Mouse (Mus musculus): ENCODE data around the gene Psma3. TPM values are rescaled to one million over a fixed set of nuclear protein-coding genes. Genes with fewer than 3 reads are reported as not detected.

The Psma3 gene
- 421 and 456 TPM in 2 replicates for polyA plus RNA-seq (2011; ENCODE audit: insufficient read depth, insufficient read length, low read depth, missing spikeins)

DNA sequence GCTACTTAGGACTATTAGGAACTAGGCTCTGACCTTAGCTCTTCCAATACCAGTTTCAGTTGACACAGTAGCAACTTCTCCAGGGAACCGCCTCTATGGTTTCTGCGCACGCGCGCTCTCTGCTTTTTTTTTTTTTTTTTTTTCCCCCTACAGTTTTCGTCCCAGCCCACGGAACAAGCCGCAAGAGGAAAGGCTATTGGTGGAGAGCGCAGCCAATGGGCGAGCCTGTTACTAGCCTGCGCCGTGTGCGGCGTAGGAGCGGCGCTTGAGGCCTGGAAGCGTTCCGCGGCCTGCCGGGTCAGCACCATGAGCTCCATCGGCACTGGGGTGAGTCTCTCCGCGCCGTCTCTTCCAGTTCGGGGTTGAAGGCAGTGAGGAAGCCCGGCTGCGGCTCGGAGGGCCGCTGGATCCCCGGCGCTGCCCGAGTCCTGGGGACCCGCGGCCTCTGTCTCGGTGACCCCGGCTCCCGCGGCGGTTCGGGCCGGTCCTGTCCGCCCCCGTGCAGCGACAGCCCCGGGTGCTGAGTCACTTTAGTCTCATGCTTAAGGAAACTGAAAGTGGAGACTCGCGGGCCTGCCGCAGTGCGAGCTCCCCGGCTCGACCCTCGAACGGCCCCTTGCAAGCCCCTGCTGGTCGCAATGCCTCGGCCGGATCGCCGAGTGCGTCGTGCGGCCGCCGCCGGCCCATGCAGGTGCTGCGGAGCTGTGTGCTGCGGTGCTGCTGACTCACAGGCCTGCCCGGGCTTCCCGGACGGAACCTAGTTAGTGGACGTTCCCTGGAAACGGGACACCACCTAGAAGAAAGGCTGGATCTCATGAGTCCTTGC lies at the start of gene Psma3:
Gene Psma3, plus strand, starts transcription at position 181 of the 826 bp plus-strand sequence.
- Histone ChIP-seq H3K4me1 (ENCODE audit: control insufficient read depth, insufficient read depth, low read length) (no peaks in the 10 kb centered on the region), H3K27ac (ENCODE audit: insufficient read depth, low read length) (peak within 1 kb of the TSS; percentile 82)
- TF ChIP-seq EP300 (IDR thresholded peaks at IDR 0.05; ENCODE audit: insufficient read depth, low read depth, low read length) (no peak), POLR2A (IDR thresholded peaks at IDR 0.05; ENCODE audit: insufficient read depth, low read length) (peak; percentile 58)

DNA sequence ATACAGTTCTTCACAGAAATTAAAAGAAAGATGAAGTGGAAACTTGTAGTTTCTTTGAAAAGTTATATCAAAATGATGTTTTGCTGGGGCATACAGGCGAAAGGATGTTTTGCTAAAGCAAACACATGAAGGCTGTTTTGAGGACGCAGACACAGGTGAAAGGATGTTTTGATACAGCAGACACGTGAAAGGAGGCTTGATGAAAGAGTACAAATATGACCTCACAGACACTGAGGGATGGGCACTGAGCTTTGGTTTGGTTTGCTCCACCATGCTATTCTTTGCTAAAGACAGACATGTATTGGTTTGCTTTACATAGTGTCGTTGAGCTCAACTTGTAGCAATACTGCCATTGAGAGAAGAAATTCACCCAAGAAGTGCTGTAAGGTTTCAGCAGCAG lies 44.6 kb upstream of the Psma3 start:
- TF ChIP-seq EP300 (IDR thresholded peaks at IDR 0.05; ENCODE audit: insufficient read depth, low read depth, low read length) = no peak
- no peak for TF ChIP-seq CTCF (IDR thresholded peaks at IDR 0.05; ENCODE audit: low read depth, low read length)
- no peak for TF ChIP-seq POLR2A (IDR thresholded peaks at IDR 0.05; ENCODE audit: insufficient read depth, low read length)
- no peaks in the 10 kb centered on the region for H3K27me3 ChIP-seq (ENCODE audit: control insufficient read depth, insufficient read depth, low read length, poor library complexity, severe bottlenecking)
- no peaks in the 10 kb centered on the region for H3K4me1 ChIP-seq (ENCODE audit: control insufficient read depth, insufficient read depth, low read length)

More for the DNA sequence above, at the start of gene Psma3:
- Histone ChIP-seq H3K27me3 (ENCODE audit: control insufficient read depth, insufficient read depth, low read length, poor library complexity, severe bottlenecking) (no peaks in the 10 kb centered on the region), H3K9ac (ENCODE audit: low read depth, poor library complexity, severe bottlenecking) (peak within 1 kb of the TSS; percentile 98), H3K9me3 (replicated peaks; ENCODE audit: control insufficient read depth, insufficient read depth, low read length, poor library complexity, severe bottlenecking) (no peaks in the 10 kb centered on the region), H3K4me3 (ENCODE audit: low read depth, low read length) (peak within 1 kb of the TSS; percentile 89), H3K36me3 (ENCODE audit: control insufficient read depth, insufficient read depth, low read length, poor library complexity, severe bottlenecking) (peaks cover 17% of the 10 kb centered on the region)

DNA sequence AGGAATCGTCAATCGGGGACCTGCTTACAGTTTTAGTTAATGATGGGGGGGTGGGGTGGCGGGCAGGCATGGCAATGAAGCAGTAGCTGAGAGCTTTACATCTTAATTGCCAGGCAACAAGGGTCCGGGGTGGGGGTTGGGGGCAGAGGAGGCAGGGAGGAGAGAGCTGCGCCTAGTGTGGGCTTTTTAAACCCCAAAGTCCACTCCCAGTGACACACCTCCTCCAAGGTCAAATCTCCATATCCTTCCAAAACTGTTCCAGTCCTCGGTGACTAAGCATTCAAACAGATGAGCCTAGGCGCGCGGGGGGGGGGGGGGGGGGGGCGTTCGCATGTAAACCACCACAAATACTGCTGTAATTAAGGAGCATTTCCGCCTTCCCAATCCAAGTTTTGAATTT lies 37.3 kb upstream of the Psma3 start:
- Histone ChIP-seq H3K4me1 (ENCODE audit: control insufficient read depth, insufficient read depth, low read length) (no peaks in the 10 kb centered on the region), H3K27ac (ENCODE audit: insufficient read depth, low read length) (peak overlapping the region; percentile 92), H3K9ac (ENCODE audit: low read depth, poor library complexity, severe bottlenecking) (peak overlapping the region; percentile 63), H3K27me3 (ENCODE audit: control insufficient read depth, insufficient read depth, low read length, poor library complexity, severe bottlenecking) (no peaks in the 10 kb centered on the region), H3K36me3 (ENCODE audit: control insufficient read depth, insufficient read depth, low read length, poor library complexity, severe bottlenecking) (no peaks in the 10 kb centered on the region), H3K4me3 (ENCODE audit: low read depth, low read length) (peak overlapping the region; percentile 53), H3K9me3 (replicated peaks; ENCODE audit: control insufficient read depth, insufficient read depth, low read length, poor library complexity, severe bottlenecking) (peaks cover 12% of the 10 kb centered on the region)
- TF ChIP-seq CTCF (IDR thresholded peaks at IDR 0.05; ENCODE audit: low read depth, low read length) = no peak
- TF ChIP-seq POLR2A (IDR thresholded peaks at IDR 0.05; ENCODE audit: insufficient read depth, low read length) = no peak
- TF ChIP-seq EP300 (IDR thresholded peaks at IDR 0.05; ENCODE audit: insufficient read depth, low read depth, low read length) = no peak

More for the DNA sequence above, 44.6 kb upstream of the Psma3 start:
- no peak overlapping the region for H3K4me3 ChIP-seq (ENCODE audit: low read depth, low read length)
- H3K36me3 ChIP-seq (ENCODE audit: control insufficient read depth, insufficient read depth, low read length, poor library complexity, severe bottlenecking) = no peaks in the 10 kb centered on the region
- peaks cover 20% of the 10 kb centered on the region for H3K9me3 ChIP-seq (replicated peaks; ENCODE audit: control insufficient read depth, insufficient read depth, low read length, poor library complexity, severe bottlenecking)
- H3K9ac ChIP-seq (ENCODE audit: low read depth, poor library complexity, severe bottlenecking) = no peak overlapping the region
- H3K27ac ChIP-seq (ENCODE audit: insufficient read depth, low read length) = no peak overlapping the region

DNA sequence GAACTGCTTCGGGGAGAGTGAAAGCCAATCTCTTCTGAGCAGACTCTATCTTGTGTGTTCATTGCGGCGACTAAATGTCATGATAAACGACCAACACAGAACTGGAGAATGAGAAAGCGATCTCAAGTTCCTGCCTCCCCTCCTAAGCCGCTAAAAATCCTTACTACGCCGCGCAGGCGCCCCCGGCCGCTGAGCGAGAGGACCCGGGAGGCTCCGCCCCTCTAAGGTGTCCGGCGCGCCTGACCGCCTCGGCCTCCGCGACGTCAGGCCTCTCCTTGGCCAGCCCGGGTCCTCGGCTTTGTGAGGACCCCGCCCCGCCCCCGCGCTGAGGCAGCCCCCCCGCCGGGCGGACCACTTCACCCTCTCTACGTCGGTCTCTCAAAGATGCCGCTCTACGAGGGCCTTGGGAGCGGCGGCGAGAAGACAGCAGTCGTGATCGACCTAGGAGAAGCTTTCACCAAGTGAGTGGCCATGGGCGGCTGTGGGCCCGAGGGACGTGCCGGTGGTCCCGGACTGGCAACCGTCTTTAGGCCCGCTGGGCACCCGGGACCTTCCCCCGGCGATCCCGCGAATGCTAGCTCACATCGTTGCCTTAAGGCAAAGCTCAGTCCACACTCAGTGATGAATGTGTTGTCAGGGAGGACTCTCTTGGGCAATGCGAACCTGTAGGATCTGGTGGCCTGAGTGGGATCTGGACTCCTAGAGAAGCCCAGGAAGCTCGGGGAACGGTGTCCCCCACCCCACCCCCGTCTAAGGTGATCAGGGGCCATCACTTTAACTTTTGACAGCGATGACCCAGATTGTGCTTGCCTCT lies 36.6 kb upstream of the Psma3 start, which contains the start of gene Actr10:
Gene Actr10, plus strand, starts transcription at position 287 of the 814 bp plus-strand sequence.
- no peaks in the 10 kb centered on the region for H3K36me3 ChIP-seq (ENCODE audit: control insufficient read depth, insufficient read depth, low read length, poor library complexity, severe bottlenecking)

DNA sequence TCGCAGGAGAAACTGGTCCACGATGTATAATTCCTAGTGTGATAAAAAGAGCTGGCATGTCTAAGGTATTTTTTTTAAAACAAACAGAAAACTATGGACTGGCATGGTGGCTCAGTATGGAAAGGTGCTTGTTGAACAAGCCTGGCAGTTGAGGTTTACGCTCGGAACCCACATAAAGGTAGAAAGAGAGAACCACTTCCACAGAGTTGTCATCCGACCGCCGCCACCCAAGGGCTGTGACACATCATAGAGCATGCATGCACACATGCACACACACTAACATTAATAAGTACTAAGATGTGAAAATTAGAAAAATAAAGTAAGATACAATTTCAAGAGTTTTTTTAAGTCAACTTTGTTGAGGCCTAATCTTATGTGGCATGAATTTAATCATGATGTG lies 33.6 kb upstream of the Psma3 start:
- peaks cover 4% of the 10 kb centered on the region; the same call in 1 of the 2 replicates for H3K36me3 ChIP-seq (ENCODE audit: control insufficient read depth, insufficient read depth, low read length, poor library complexity, severe bottlenecking)
- no peaks in the 10 kb centered on the region for H3K4me1 ChIP-seq (ENCODE audit: control insufficient read depth, insufficient read depth, low read length)
- H3K27me3 ChIP-seq (ENCODE audit: control insufficient read depth, insufficient read depth, low read length, poor library complexity, severe bottlenecking) = no peaks in the 10 kb centered on the region
- no peak overlapping the region for H3K9ac ChIP-seq (ENCODE audit: low read depth, poor library complexity, severe bottlenecking)
- H3K4me3 ChIP-seq (ENCODE audit: low read depth, low read length) = no peak overlapping the region
- peaks cover 9% of the 10 kb centered on the region for H3K9me3 ChIP-seq (replicated peaks; ENCODE audit: control insufficient read depth, insufficient read depth, low read length, poor library complexity, severe bottlenecking)
- no peak overlapping the region for H3K27ac ChIP-seq (ENCODE audit: insufficient read depth, low read length)
- TF ChIP-seq POLR2A (IDR thresholded peaks at IDR 0.05; ENCODE audit: insufficient read depth, low read length) (no peak), EP300 (IDR thresholded peaks at IDR 0.05; ENCODE audit: insufficient read depth, low read depth, low read length) (no peak), CTCF (IDR thresholded peaks at IDR 0.05; ENCODE audit: low read depth, low read length) (no peak)

More for the DNA sequence above, 36.6 kb upstream of the Psma3 start, which contains the start of gene Actr10:
- Histone ChIP-seq H3K9ac (ENCODE audit: low read depth, poor library complexity, severe bottlenecking) (peak within 1 kb of the TSS; percentile 63), H3K27me3 (ENCODE audit: control insufficient read depth, insufficient read depth, low read length, poor library complexity, severe bottlenecking) (no peaks in the 10 kb centered on the region), H3K9me3 (replicated peaks; ENCODE audit: control insufficient read depth, insufficient read depth, low read length, poor library complexity, severe bottlenecking) (peaks cover 12% of the 10 kb centered on the region), H3K4me1 (ENCODE audit: control insufficient read depth, insufficient read depth, low read length) (no peaks in the 10 kb centered on the region), H3K4me3 (ENCODE audit: low read depth, low read length) (peak within 1 kb of the TSS; percentile 87), H3K27ac (ENCODE audit: insufficient read depth, low read length) (peak within 1 kb of the TSS; percentile 92)
- TF ChIP-seq CTCF (IDR thresholded peaks at IDR 0.05; ENCODE audit: low read depth, low read length) (no peak), POLR2A (IDR thresholded peaks at IDR 0.05; ENCODE audit: insufficient read depth, low read length) (peak; percentile 80)

All from ES-Bruce4 (cell line).